Mouse (Mus musculus): ENCODE results near the gene Ttll12. TPM values are rescaled to one million over a fixed set of nuclear protein-coding genes. Genes with fewer than 3 reads are reported as not detected.

Gene Ttll12
- total RNA-seq, 2 experiments from 2014 or later: 18.2 to 19.6 TPM

GRCm38 (mm10) chr15:83563857-83564651 is 30.9 kb downstream of the Ttll12 start:
- no peak for DNase-seq (ENCODE audit: low spot score in 2 of 2)

GRCm38 (mm10) chr15:83563327-83563856 is 31.6 kb downstream of the Ttll12 start, which contains the start of the genes Tspo and Mcat:
TSS of gene Tspo (plus strand) at chr15:83563592.
TSS of gene Mcat (minus strand) at chr15:83563787.
- DNase-seq (ENCODE audit: low spot score in 2 of 2): no peak

GRCm38 (mm10) chr15:83562626-83563270 is 32.2 kb downstream of the Ttll12 start:
- peak; percentile 66 to 78 for DNase-seq (ENCODE audit: low spot score in 2 of 2)

- DNase-seq (ENCODE audit: low spot score in 2 of 2): no peak
Measured at GRCm38 (mm10) chr15:83560941-83561477, 33.9 kb downstream of the Ttll12 start.

- DNase-seq (ENCODE audit: low spot score in 2 of 2): peak; percentile 80 to 90
Measured at GRCm38 (mm10) chr15:83555161-83555974, 39.6 kb downstream of the Ttll12 start.

GRCm38 (mm10) chr15:83553831-83554230 is 41.1 kb downstream of the Ttll12 start:
- no peak for DNase-seq (ENCODE audit: low spot score in 2 of 2)

- no peak for DNase-seq (ENCODE audit: low spot score in 2 of 2)
Measured at GRCm38 (mm10) chr15:83550137-83550536, 44.8 kb downstream of the Ttll12 start.

- no peak for DNase-seq (ENCODE audit: low spot score in 2 of 2)
Measured at GRCm38 (mm10) chr15:83547144-83547543, 47.8 kb downstream of the Ttll12 start.

- DNase-seq (ENCODE audit: low spot score in 2 of 2): no peak
Measured at GRCm38 (mm10) chr15:83546029-83546428, 48.9 kb downstream of the Ttll12 start.

GRCm38 (mm10) chr15:83541647-83542287 is 53.2 kb downstream of the Ttll12 start:
- no peak for DNase-seq (ENCODE audit: low spot score in 2 of 2)

GRCm38 (mm10) chr15:83539905-83540304 is 55.1 kb downstream of the Ttll12 start:
- no peak for DNase-seq (ENCODE audit: low spot score in 2 of 2)

GRCm38 (mm10) chr15:83538855-83539254 is 56.1 kb downstream of the Ttll12 start:
- DNase-seq (ENCODE audit: low spot score in 2 of 2): no peak

- DNase-seq (ENCODE audit: low spot score in 2 of 2): no peak
Measured at GRCm38 (mm10) chr15:83535890-83536231, 59.1 kb downstream of the Ttll12 start.

GRCm38 (mm10) chr15:83534960-83535889 is 59.7 kb downstream of the Ttll12 start:
- no peak for DNase-seq (ENCODE audit: low spot score in 2 of 2)

- no peak for DNase-seq (ENCODE audit: low spot score in 2 of 2)
Measured at GRCm38 (mm10) chr15:83532606-83533005, 62.4 kb downstream of the Ttll12 start.

- DNase-seq (ENCODE audit: low spot score in 2 of 2): no peak
Measured at GRCm38 (mm10) chr15:83531961-83532469, 62.9 kb downstream of the Ttll12 start.

GRCm38 (mm10) chr15:83530688-83531087 is 64.3 kb downstream of the Ttll12 start:
- DNase-seq (ENCODE audit: low spot score in 2 of 2): no peak

GRCm38 (mm10) chr15:83530233-83530632 is 64.7 kb downstream of the Ttll12 start:
- no peak for DNase-seq (ENCODE audit: low spot score in 2 of 2)

- no peak for DNase-seq (ENCODE audit: low spot score in 2 of 2)
Measured at GRCm38 (mm10) chr15:83529765-83530164, 65.2 kb downstream of the Ttll12 start.

All from layer of hippocampus, postnatal 10 days (tissue).